Mouse (Mus musculus) myocyte (in vitro differentiated cells): ENCODE measurements at regions not wholly inside any gene's neighbourhood (a gene's known extent, or its start where the extent isn't known, plus 50 kb on each side); places are given as distances from the start of the nearest gene placed in this dataset.

Experiments
- H3K27me3 ChIP-seq: one replicate; pipeline ENCODE4 v1.6.1; 2011; ENCODE audit not compliant: control insufficient read depth, insufficient read depth, insufficient read length
- H3K36me3 ChIP-seq: one replicate; pipeline ENCODE4 v1.6.1; 2011; ENCODE audit not compliant: control insufficient read depth, insufficient read depth
- H3K4me2 ChIP-seq: one replicate; pipeline ENCODE4 v1.6.1; 2011; ENCODE audit warnings: low read depth, control low read depth
- H3K4me3 ChIP-seq: one replicate; pipeline ENCODE4 v1.5.1; 2011; ENCODE audit warnings: mild to moderate bottlenecking, control low read depth, moderate library complexity
- H3K79me2 ChIP-seq: one replicate; pipeline ENCODE4 v1.6.1; 2011; ENCODE audit not compliant: control insufficient read depth, insufficient read depth
- H3ac ChIP-seq: one replicate; pipeline ENCODE4 v1.6.1; 2011; ENCODE audit not compliant: control insufficient read depth, insufficient read length
- CEBPB ChIP-seq: IDR thresholded peaks from 2 replicates; pipeline ENCODE4 v1.6.1; 2011; ENCODE audit warnings: mild to moderate bottlenecking, moderate library complexity; ENCODE audit not compliant: poor library complexity, insufficient read depth, severe bottlenecking
- E2F4 ChIP-seq: IDR thresholded peaks from one replicate; pipeline ENCODE4 v1.6.1; 2011; ENCODE audit warnings: mild to moderate bottlenecking, control low read depth, moderate library complexity; ENCODE audit not compliant: insufficient read depth
- MAX ChIP-seq: IDR thresholded peaks from one replicate; pipeline ENCODE4 v1.6.1; 2011; ENCODE audit warnings: low read depth, mild to moderate bottlenecking, control low read depth
- MYOD1 ChIP-seq, 3 experiments: IDR thresholded peaks; one replicate each; pipeline ENCODE4 v1.6.1; 2011; ENCODE audit warnings: control low read depth in 2 of 3, low read depth in 2 of 3, mild to moderate bottlenecking in 2 of 3, moderate library complexity in 1 of 3; ENCODE audit not compliant: insufficient read length in 2 of 3, control insufficient read depth in 1 of 3
- MYOG ChIP-seq, 3 experiments: IDR thresholded peaks; one replicate each; pipeline ENCODE4 v1.6.1; 2011; ENCODE audit warnings: control low read depth in 2 of 3, low read depth in 2 of 3, mild to moderate bottlenecking in 2 of 3; ENCODE audit not compliant: insufficient read length in 2 of 3, control insufficient read depth in 1 of 3, insufficient read depth in 1 of 3
- POLR2A ChIP-seq: IDR thresholded peaks from one replicate; pipeline ENCODE4 v1.6.1; 2011; ENCODE audit warnings: low read depth, mild to moderate bottlenecking, control low read depth, moderate library complexity; ENCODE audit not compliant: insufficient read length
- POLR2AphosphoS2 ChIP-seq: IDR thresholded peaks from one replicate; pipeline ENCODE4 v1.6.1; 2011; ENCODE audit warnings: low read depth, control low read depth; ENCODE audit not compliant: insufficient read length
- REST ChIP-seq: IDR thresholded peaks from one replicate; pipeline ENCODE4 v1.6.1; 2011; ENCODE audit warnings: mild to moderate bottlenecking, control low read depth, moderate library complexity; ENCODE audit not compliant: insufficient read depth, insufficient read length
- SRF ChIP-seq: IDR thresholded peaks from one replicate; pipeline ENCODE4 v1.6.1; 2011; ENCODE audit warnings: low read depth; ENCODE audit not compliant: control insufficient read depth, insufficient read length
- TCF12 ChIP-seq: IDR thresholded peaks from one replicate; pipeline ENCODE4 v1.6.1; 2011; ENCODE audit warnings: mild to moderate bottlenecking, control low read depth; ENCODE audit not compliant: poor library complexity, insufficient read depth, severe bottlenecking
- TCF3 ChIP-seq: IDR thresholded peaks from one replicate; pipeline ENCODE4 v1.6.1; 2011; ENCODE audit warnings: low read depth, control low read depth; ENCODE audit not compliant: insufficient read length
- USF1 ChIP-seq: IDR thresholded peaks from one replicate; pipeline ENCODE4 v1.6.1; 2011; ENCODE audit warnings: low read depth, mild to moderate bottlenecking, control low read depth, moderate library complexity

- no peak overlapping the region for H3ac ChIP-seq
- no peaks in the 10 kb centered on the region for H3K27me3 ChIP-seq
- H3K36me3 ChIP-seq, result no peaks in the 10 kb centered on the region
- H3K4me2 ChIP-seq, result peak overlapping the region; percentile 31
- no peak for TF ChIP-seq E2F4
- peak in 2 of 3 experiments; percentile 5 to 53 for TF ChIP-seq MYOD1 (IDR thresholded peaks at IDR 0.05; ENCODE audit: control insufficient read depth in 1 of 3, insufficient read length in 2 of 3, low read depth in 2 of 3)
- H3K4me3 ChIP-seq, result no peak overlapping the region
- no peaks in the 10 kb centered on the region for H3K79me2 ChIP-seq
These were observed 85.1 kb downstream of the Tbx19 start for GRCm38 (mm10) chr1:165075301-165076082.

GRCm38 (mm10) chr1:165071831-165072491 is 88.6 kb downstream of the Tbx19 start:
- no peak for TF ChIP-seq POLR2A
- no peak for TF ChIP-seq TCF12
- TF ChIP-seq TCF3, result no peak
- TF ChIP-seq REST, result no peak
- no peak for TF ChIP-seq MYOD1 (IDR thresholded peaks at IDR 0.05; ENCODE audit: control insufficient read depth in 1 of 3, insufficient read length in 2 of 3, low read depth in 2 of 3)
- no peak for TF ChIP-seq MAX
- no peak for TF ChIP-seq USF1
- TF ChIP-seq POLR2AphosphoS2, result no peak
- TF ChIP-seq CEBPB, result no peak
- no peak for TF ChIP-seq MYOG (IDR thresholded peaks at IDR 0.05; ENCODE audit: control insufficient read depth in 1 of 3, insufficient read depth in 1 of 3, insufficient read length in 2 of 3, low read depth in 2 of 3)
- no peak for TF ChIP-seq SRF
- no peak for TF ChIP-seq E2F4
- Histone ChIP-seq H3K4me3 (no peak overlapping the region), H3K79me2 (no peaks in the 10 kb centered on the region), H3K27me3 (no peaks in the 10 kb centered on the region), H3K36me3 (no peaks in the 10 kb centered on the region), H3ac (no peak overlapping the region), H3K4me2 (no peak overlapping the region)

- Histone ChIP-seq H3ac (no peak overlapping the region), H3K36me3 (no peaks in the 10 kb centered on the region), H3K79me2 (no peaks in the 10 kb centered on the region), H3K4me3 (no peak overlapping the region), H3K4me2 (no peak overlapping the region), H3K27me3 (no peaks in the 10 kb centered on the region)
- TF ChIP-seq TCF12, result no peak
- no peak for TF ChIP-seq MAX
- TF ChIP-seq MYOD1 (IDR thresholded peaks at IDR 0.05; ENCODE audit: control insufficient read depth in 1 of 3, insufficient read length in 2 of 3, low read depth in 2 of 3), result no peak
- TF ChIP-seq CEBPB, result no peak
- TF ChIP-seq TCF3, result no peak
- no peak for TF ChIP-seq USF1
- no peak for TF ChIP-seq SRF
- no peak for TF ChIP-seq REST
- TF ChIP-seq POLR2AphosphoS2, result no peak
- no peak for TF ChIP-seq MYOG (IDR thresholded peaks at IDR 0.05; ENCODE audit: control insufficient read depth in 1 of 3, insufficient read depth in 1 of 3, insufficient read length in 2 of 3, low read depth in 2 of 3)
- TF ChIP-seq POLR2A, result no peak
- no peak for TF ChIP-seq E2F4
These were observed 95.6 kb downstream of the Tbx19 start for GRCm38 (mm10) chr1:165064981-165065380.

- TF ChIP-seq TCF3 (no peak), REST (no peak), MYOD1 (IDR thresholded peaks at IDR 0.05; ENCODE audit: control insufficient read depth in 1 of 3, insufficient read length in 2 of 3, low read depth in 2 of 3) (no peak), TCF12 (no peak), POLR2A (no peak), E2F4 (no peak), MYOG (IDR thresholded peaks at IDR 0.05; ENCODE audit: control insufficient read depth in 1 of 3, insufficient read depth in 1 of 3, insufficient read length in 2 of 3, low read depth in 2 of 3) (no peak), USF1 (no peak), MAX (no peak), SRF (no peak), POLR2AphosphoS2 (no peak), CEBPB (no peak)
- H3K4me2 ChIP-seq, result no peak overlapping the region
- no peaks in the 10 kb centered on the region for H3K79me2 ChIP-seq
- H3K36me3 ChIP-seq, result no peaks in the 10 kb centered on the region
- H3ac ChIP-seq, result no peak overlapping the region
- no peak overlapping the region for H3K4me3 ChIP-seq
- no peaks in the 10 kb centered on the region for H3K27me3 ChIP-seq
These were observed 97.6 kb downstream of the Tbx19 start for GRCm38 (mm10) chr1:165062813-165063492.
